Mouse (Mus musculus): ENCODE results near the gene Grik3. TPM values are rescaled to one million over a fixed set of nuclear protein-coding genes. Genes with fewer than 3 reads are reported as not detected.
A peak's percentile ranks its signal among the peaks of the same experiment; 100 is the strongest.

The Grik3 gene
- total RNA-seq, 2 experiments from 2014 or later: 64.9 to 68.8 TPM

GRCm38 (mm10) chr4:125624885-125625678 lies 134.6 kb downstream of the Grik3 start:
- DNase-seq: no peak
- intact Hi-C loops (cut with DNase I): no loop called here

GRCm38 (mm10) chr4:125629544-125629943 lies 139.0 kb downstream of the Grik3 start:
- intact Hi-C loops (cut with DNase I): no loop called here
- peak; percentile 63 for DNase-seq

- intact Hi-C loops (cut with DNase I): no loop called here
- peak; percentile 25 for DNase-seq
Observed at GRCm38 (mm10) chr4:125635037-125635436, 144.5 kb downstream of the Grik3 start.

GRCm38 (mm10) chr4:125636616-125637304 lies 146.3 kb downstream of the Grik3 start:
- peak; percentile 90 for DNase-seq
- intact Hi-C loops (cut with DNase I): no loop called here

- DNase-seq: no peak
- intact Hi-C loops (cut with DNase I): no loop called here
Observed at GRCm38 (mm10) chr4:125637364-125637763, 146.9 kb downstream of the Grik3 start.

- intact Hi-C loops (cut with DNase I): no loop called here
- no peak for DNase-seq
Observed at GRCm38 (mm10) chr4:125640520-125640919, 150.0 kb downstream of the Grik3 start.

- intact Hi-C loops (cut with DNase I): no loop called here
- DNase-seq: no peak
Observed at GRCm38 (mm10) chr4:125640921-125641663, 150.6 kb downstream of the Grik3 start.

- DNase-seq: peak; percentile 67
- intact Hi-C loops (cut with DNase I): no loop called here
Observed at GRCm38 (mm10) chr4:125644581-125645568, 154.4 kb downstream of the Grik3 start.

GRCm38 (mm10) chr4:125651676-125652246 lies 161.3 kb downstream of the Grik3 start:
- intact Hi-C loops (cut with DNase I): no loop called here

GRCm38 (mm10) chr4:125656031-125656430 lies 165.5 kb downstream of the Grik3 start:
- no peak for DNase-seq
- intact Hi-C loops (cut with DNase I): no loop called here

More at GRCm38 (mm10) chr4:125651676-125652246, 161.3 kb downstream of the Grik3 start:
- no peak for DNase-seq

- no peak for DNase-seq
- intact Hi-C loops (cut with DNase I): no loop called here
Observed at GRCm38 (mm10) chr4:125658376-125658775, 167.9 kb downstream of the Grik3 start.

GRCm38 (mm10) chr4:125661982-125662381 lies 171.5 kb downstream of the Grik3 start:
- intact Hi-C loops (cut with DNase I): no loop called here
- DNase-seq: peak; percentile 85

- DNase-seq: no peak
- intact Hi-C loops (cut with DNase I): no loop called here
Observed at GRCm38 (mm10) chr4:125663262-125663661, 172.8 kb downstream of the Grik3 start.

GRCm38 (mm10) chr4:125665955-125666354 lies 175.5 kb downstream of the Grik3 start:
- DNase-seq: no peak
- intact Hi-C loops (cut with DNase I): no loop called here

GRCm38 (mm10) chr4:125682007-125682406 lies 191.5 kb downstream of the Grik3 start:
- intact Hi-C loops (cut with DNase I): no loop called here
- DNase-seq: no peak

- intact Hi-C loops (cut with DNase I): no loop called here
- DNase-seq: no peak
Observed at GRCm38 (mm10) chr4:125687078-125687477, 196.6 kb downstream of the Grik3 start.

- DNase-seq: no peak
Observed at GRCm38 (mm10) chr4:125695431-125695830, 204.9 kb downstream of the Grik3 start.

GRCm38 (mm10) chr4:125696182-125696939 lies 205.9 kb downstream of the Grik3 start:
- DNase-seq: peak; percentile 46
- intact Hi-C loops (cut with DNase I): no loop called here

More at GRCm38 (mm10) chr4:125695431-125695830, 204.9 kb downstream of the Grik3 start:
- intact Hi-C loops (cut with DNase I): no loop called here

- intact Hi-C loops (cut with DNase I): no loop called here
- no peak for DNase-seq
Observed at GRCm38 (mm10) chr4:125697626-125698025, 207.1 kb downstream of the Grik3 start.
